Mouse (Mus musculus) megakaryocyte, embryonic 14.5 days (primary cell): ENCODE measurements at regions not wholly inside any gene's neighbourhood (a gene's known extent, or its start where the extent isn't known, plus 50 kb on each side); places are given as distances from the start of the nearest gene placed in this dataset.

Experiments used
- H3K27me3 ChIP-seq: replicated peaks from 2 replicates; pipeline ENCODE3; 2012; ENCODE audit warnings: inconsistent platforms
- H3K36me3 ChIP-seq: replicated peaks from 2 replicates; pipeline ENCODE3; 2012; ENCODE audit warnings: low read length, inconsistent platforms, mixed read lengths
- H3K4me1 ChIP-seq: 2 replicates; pipeline ENCODE4 v1.6.1; 2012; ENCODE audit warnings: inconsistent platforms
- H3K4me3 ChIP-seq: replicated peaks from 2 replicates; pipeline ENCODE3; 2012; ENCODE audit warnings: moderate library complexity, mild to moderate bottlenecking, inconsistent platforms
- H3K9me3 ChIP-seq: 2 replicates; pipeline ENCODE4 v1.6.1; 2012; ENCODE audit warnings: inconsistent platforms
- FLI1 ChIP-seq: IDR thresholded peaks from 2 replicates; pipeline ENCODE4 v1.6.1; 2012; ENCODE audit warnings: low read length, inconsistent platforms, mixed read lengths
- GATA1 ChIP-seq: IDR thresholded peaks from 3 replicates; pipeline ENCODE4 v1.6.1; 2012; ENCODE audit warnings: mixed read lengths, low read length, inconsistent platforms, borderline replicate concordance

GRCm38 (mm10) chr12:27537017-27537416, 194.6 kb upstream of the Sox11 start:
- no peaks in the 10 kb centered on the region for H3K36me3 ChIP-seq
- no peak overlapping the region for H3K4me3 ChIP-seq
- H3K27me3 ChIP-seq, result no peaks in the 10 kb centered on the region
- TF ChIP-seq GATA1 (no peak), FLI1 (no peak)
- H3K4me1 ChIP-seq, result no peaks in the 10 kb centered on the region
- H3K9me3 ChIP-seq, result no peaks in the 10 kb centered on the region

- TF ChIP-seq GATA1 (no peak), FLI1 (no peak)
- no peaks in the 10 kb centered on the region for H3K36me3 ChIP-seq
- no peak overlapping the region for H3K4me3 ChIP-seq
- no peaks in the 10 kb centered on the region for H3K4me1 ChIP-seq
- H3K9me3 ChIP-seq, result peaks cover 19% of the 10 kb centered on the region; the same call in 1 of the 2 replicates
- no peaks in the 10 kb centered on the region for H3K27me3 ChIP-seq
These were observed 183.2 kb upstream of the Sox11 start for GRCm38 (mm10) chr12:27525604-27526003.

GRCm38 (mm10) chr12:27513253-27513652, 170.9 kb upstream of the Sox11 start:
- no peaks in the 10 kb centered on the region for H3K36me3 ChIP-seq
- H3K27me3 ChIP-seq, result no peaks in the 10 kb centered on the region
- H3K4me1 ChIP-seq, result no peaks in the 10 kb centered on the region
- H3K4me3 ChIP-seq, result no peak overlapping the region
- H3K9me3 ChIP-seq, result 0 out of 2 replicates have a peak, but pooled peaks cover 3% of the 10 kb centered on the region
- TF ChIP-seq FLI1, result no peak

- Histone ChIP-seq H3K9me3 (0 out of 2 replicates have a peak, but pooled peaks cover 2% of the 10 kb centered on the region), H3K36me3 (no peaks in the 10 kb centered on the region), H3K4me1 (no peaks in the 10 kb centered on the region), H3K27me3 (no peaks in the 10 kb centered on the region), H3K4me3 (no peak overlapping the region)
- TF ChIP-seq GATA1 (no peak), FLI1 (no peak)
These were observed 165.8 kb upstream of the Sox11 start for GRCm38 (mm10) chr12:27508226-27508560.

GRCm38 (mm10) chr12:27507523-27508225, 165.3 kb upstream of the Sox11 start:
- no peak overlapping the region for H3K4me3 ChIP-seq
- no peaks in the 10 kb centered on the region for H3K27me3 ChIP-seq
- no peaks in the 10 kb centered on the region for H3K9me3 ChIP-seq

GRCm38 (mm10) chr12:27502716-27503486, 160.5 kb upstream of the Sox11 start:
- no peaks in the 10 kb centered on the region for H3K4me1 ChIP-seq
- no peaks in the 10 kb centered on the region for H3K9me3 ChIP-seq
- H3K36me3 ChIP-seq, result no peaks in the 10 kb centered on the region
- no peak for TF ChIP-seq GATA1
- TF ChIP-seq FLI1, result no peak
- no peaks in the 10 kb centered on the region for H3K27me3 ChIP-seq
- no peak overlapping the region for H3K4me3 ChIP-seq

More at GRCm38 (mm10) chr12:27507523-27508225, 165.3 kb upstream of the Sox11 start:
- no peak for TF ChIP-seq FLI1
- no peak for TF ChIP-seq GATA1
- no peaks in the 10 kb centered on the region for H3K36me3 ChIP-seq
- no peaks in the 10 kb centered on the region for H3K4me1 ChIP-seq

GRCm38 (mm10) chr12:27500516-27500915, 158.1 kb upstream of the Sox11 start:
- TF ChIP-seq GATA1, result no peak
- TF ChIP-seq FLI1, result no peak
- Histone ChIP-seq H3K4me1 (no peaks in the 10 kb centered on the region), H3K36me3 (no peaks in the 10 kb centered on the region), H3K4me3 (no peak overlapping the region), H3K27me3 (no peaks in the 10 kb centered on the region), H3K9me3 (peaks cover 9% of the 10 kb centered on the region)

- Histone ChIP-seq H3K36me3 (no peaks in the 10 kb centered on the region), H3K4me3 (no peak overlapping the region), H3K27me3 (no peaks in the 10 kb centered on the region), H3K9me3 (peaks cover 12% of the 10 kb centered on the region), H3K4me1 (no peaks in the 10 kb centered on the region)
- TF ChIP-seq GATA1, result no peak
- TF ChIP-seq FLI1, result no peak
These were observed 156.9 kb upstream of the Sox11 start for GRCm38 (mm10) chr12:27499276-27499675.

- no peaks in the 10 kb centered on the region for H3K27me3 ChIP-seq
- no peaks in the 10 kb centered on the region for H3K4me1 ChIP-seq
- no peak for TF ChIP-seq GATA1
- H3K4me3 ChIP-seq, result no peak overlapping the region
- no peaks in the 10 kb centered on the region for H3K36me3 ChIP-seq
- peaks cover 17% of the 10 kb centered on the region for H3K9me3 ChIP-seq
These were observed 154.6 kb upstream of the Sox11 start for GRCm38 (mm10) chr12:27496826-27497557.

- TF ChIP-seq FLI1, result no peak
- Histone ChIP-seq H3K27me3 (no peaks in the 10 kb centered on the region), H3K36me3 (no peaks in the 10 kb centered on the region), H3K4me1 (no peaks in the 10 kb centered on the region), H3K4me3 (no peak overlapping the region), H3K9me3 (peaks cover 28% of the 10 kb centered on the region)
These were observed 149.9 kb upstream of the Sox11 start for GRCm38 (mm10) chr12:27492270-27492669.
